Mouse (Mus musculus): ENCODE results near the gene Sstr2.

GRCm38 (mm10) chr11:113600526-113601245 is 18.5 kb upstream of the Sstr2 start:
- TF ChIP-seq GATA1 (IDR thresholded peaks at IDR 0.05; ENCODE audit: low read length) (no peak), TAL1 (IDR thresholded peaks at IDR 0.05; ENCODE audit: low read length) (no peak)

Measured in erythroblast, embryonic 14.5 days (primary cell).